Mouse (Mus musculus) gastrocnemius, adult 8-10 months (tissue): ENCODE results near the gene Gas7. TPM values are rescaled to one million over a fixed set of nuclear protein-coding genes. Genes with fewer than 3 reads are reported as not detected.
A peak's percentile ranks its signal among the peaks of the same experiment; 100 is the strongest.

Source experiments
- DNase-seq, 2 experiments: peaks; one replicate each; pipeline ENCODE4 v3.0.0; 2022; ENCODE audit warnings: low spot score in 2 of 2
- total RNA-seq, 4 experiments: library from RNA; stranded (reverse); gene quantifications; 2 replicates each; pipeline ENCODE4 v1.2.4; 2022

The Gas7 gene
- total RNA-seq: 1 to 10 TPM; 4.2 to 7.8 (median 5.1) TPM

- DNase-seq: peak in 1 of 2 experiments; percentile 29
These were observed at the start of gene Gas7 for GRCm38 (mm10) chr11:67454874-67455526. Gene Gas7, plus strand, starts transcription at chr11:67455437.

GRCm38 (mm10) chr11:67414346-67414940 lies 40.8 kb upstream of the Gas7 start:
- no peak for DNase-seq

- DNase-seq: no peak
These were observed 31.7 kb upstream of the Gas7 start for GRCm38 (mm10) chr11:67423575-67423974.

- DNase-seq: peak; percentile 13 to 30
These were observed 27.0 kb upstream of the Gas7 start for GRCm38 (mm10) chr11:67428196-67428595.

- no peak for DNase-seq
These were observed 25.4 kb upstream of the Gas7 start for GRCm38 (mm10) chr11:67429836-67430235.

GRCm38 (mm10) chr11:67431116-67431645 lies 24.1 kb upstream of the Gas7 start:
- no peak for DNase-seq

GRCm38 (mm10) chr11:67431864-67432263 lies 23.4 kb upstream of the Gas7 start:
- DNase-seq: no peak

GRCm38 (mm10) chr11:67433763-67434162 lies 21.5 kb upstream of the Gas7 start:
- no peak for DNase-seq

- peak in 1 of 2 experiments; percentile 16 for DNase-seq
These were observed 16.5 kb upstream of the Gas7 start for GRCm38 (mm10) chr11:67438746-67439145.

- no peak for DNase-seq
These were observed 10.0 kb upstream of the Gas7 start for GRCm38 (mm10) chr11:67445058-67445825.

- DNase-seq: no peak
These were observed 3.7 kb upstream of the Gas7 start for GRCm38 (mm10) chr11:67451525-67451924.

- DNase-seq: no peak
These were observed 317 bp downstream of the Gas7 start for GRCm38 (mm10) chr11:67455527-67455981.

GRCm38 (mm10) chr11:67456029-67456428 lies 792 bp downstream of the Gas7 start:
- no peak for DNase-seq

GRCm38 (mm10) chr11:67458171-67458570 lies 2.9 kb downstream of the Gas7 start:
- no peak for DNase-seq

GRCm38 (mm10) chr11:67467132-67467531 lies 11.9 kb downstream of the Gas7 start:
- DNase-seq: no peak

- peak in 1 of 2 experiments; percentile 18 for DNase-seq
These were observed 13.6 kb downstream of the Gas7 start for GRCm38 (mm10) chr11:67468846-67469245.

GRCm38 (mm10) chr11:67474590-67474989 lies 19.4 kb downstream of the Gas7 start:
- DNase-seq: no peak

- no peak for DNase-seq
These were observed 24.3 kb downstream of the Gas7 start for GRCm38 (mm10) chr11:67479534-67479933.

- DNase-seq: no peak
These were observed 25.1 kb downstream of the Gas7 start for GRCm38 (mm10) chr11:67480204-67480956.

GRCm38 (mm10) chr11:67481691-67482090 lies 26.5 kb downstream of the Gas7 start:
- no peak for DNase-seq

GRCm38 (mm10) chr11:67482217-67482760 lies 27.1 kb downstream of the Gas7 start:
- DNase-seq: peak; percentile 28 to 34
